Mouse (Mus musculus) spleen, postnatal 14 days (tissue): Measurements from ENCODE around the gene Cops9.

Source experiments
- DNase-seq, 2 experiments: peaks; one replicate each; pipeline ENCODE4 v3.0.0; 2021 to 2022; ENCODE audit warnings: low spot score in 2 of 2

Cops9 gene

DNA sequence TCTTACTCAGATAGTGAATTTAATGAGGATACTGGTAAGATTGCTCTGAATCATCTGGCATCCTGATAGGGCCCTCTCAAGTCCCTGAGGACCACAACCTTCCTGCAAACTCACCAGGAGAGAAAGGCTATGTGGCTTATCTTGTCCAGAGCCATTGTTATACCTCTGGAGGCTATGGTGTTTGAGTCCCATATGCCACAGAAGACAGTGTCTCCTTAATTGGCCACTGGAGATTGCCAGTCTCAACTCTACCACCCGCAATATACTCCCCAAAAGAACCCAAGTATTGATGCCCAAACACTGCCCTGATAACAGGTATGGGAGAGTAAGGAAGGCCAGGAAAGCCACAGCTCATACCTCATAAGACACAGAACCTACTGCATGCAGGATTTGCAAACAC lies 36.3 kb downstream of the Cops9 start, which contains the start of gene Olfr1410:
Gene Olfr1410, plus strand, starts transcription at position 301 of the 400 bp plus-strand sequence.
- DNase-seq = no peak

DNA sequence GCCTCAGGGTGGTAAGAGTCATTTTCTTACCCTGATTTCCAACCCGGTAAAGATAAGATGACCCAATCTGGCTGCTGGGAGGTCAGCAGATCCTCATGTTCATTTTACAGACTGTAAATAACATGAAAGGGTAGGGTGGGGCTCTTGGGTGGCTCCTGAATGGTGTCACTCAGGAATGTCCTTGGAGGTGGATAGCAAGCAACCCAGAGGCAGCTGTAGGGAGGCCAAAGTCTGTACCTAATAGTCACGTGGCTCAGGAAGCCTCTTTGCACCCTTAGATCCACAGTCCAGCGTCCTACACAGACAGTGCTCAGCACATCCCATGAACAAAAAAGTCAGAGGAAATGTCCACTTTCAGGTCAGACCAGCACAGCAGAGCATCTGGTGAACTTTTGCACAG lies 45.8 kb downstream of the Cops9 start:
- no peak for DNase-seq

DNA sequence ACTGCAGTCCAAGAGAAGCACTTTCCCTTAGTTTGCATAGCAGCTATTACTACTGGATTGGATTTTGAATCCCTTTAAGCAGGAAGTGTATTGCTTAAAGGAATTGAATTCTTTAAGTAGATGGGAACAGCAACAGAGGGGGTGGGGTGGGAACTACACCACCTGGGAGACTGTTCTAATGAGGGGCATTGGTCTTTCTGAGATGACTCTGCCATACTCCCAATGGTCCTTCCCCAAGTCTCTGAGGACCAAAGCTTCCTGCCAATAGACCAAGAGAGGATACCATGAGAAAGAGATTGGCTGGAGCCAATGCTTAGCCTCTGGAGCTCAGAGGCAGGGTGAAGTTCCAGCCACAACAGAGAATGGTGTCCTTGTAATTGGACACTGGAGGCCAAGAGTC lies 47.7 kb downstream of the Cops9 start, which contains the start of gene Olfr1411:
Gene Olfr1411, plus strand, starts transcription at position 301 of the 400 bp plus-strand sequence.
- DNase-seq = no peak
